Mouse (Mus musculus): Measurements from ENCODE around the gene Specc1.

Gene Specc1

DNA sequence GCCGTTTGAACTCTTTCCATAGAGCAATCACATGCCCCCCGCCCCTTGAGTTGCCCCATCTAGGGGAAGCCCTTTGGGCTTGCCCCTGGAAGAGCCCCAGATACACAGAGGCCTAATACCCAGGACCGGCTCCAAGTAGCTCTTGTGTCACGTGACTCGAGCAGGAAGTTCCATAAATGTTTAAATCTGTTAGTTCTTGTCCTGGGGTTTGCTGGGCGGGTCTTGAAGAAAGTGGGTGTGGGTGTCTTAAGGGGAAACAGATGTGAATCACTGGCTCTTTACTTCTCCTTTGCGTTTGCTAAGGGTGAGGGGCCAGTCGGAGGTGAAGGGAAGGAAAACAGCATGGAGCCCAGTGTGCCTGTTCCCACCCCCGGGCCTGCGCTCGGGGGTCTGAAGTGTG lies 294.5 kb downstream of the Specc1 start:
- DNase-seq = no peak

DNA sequence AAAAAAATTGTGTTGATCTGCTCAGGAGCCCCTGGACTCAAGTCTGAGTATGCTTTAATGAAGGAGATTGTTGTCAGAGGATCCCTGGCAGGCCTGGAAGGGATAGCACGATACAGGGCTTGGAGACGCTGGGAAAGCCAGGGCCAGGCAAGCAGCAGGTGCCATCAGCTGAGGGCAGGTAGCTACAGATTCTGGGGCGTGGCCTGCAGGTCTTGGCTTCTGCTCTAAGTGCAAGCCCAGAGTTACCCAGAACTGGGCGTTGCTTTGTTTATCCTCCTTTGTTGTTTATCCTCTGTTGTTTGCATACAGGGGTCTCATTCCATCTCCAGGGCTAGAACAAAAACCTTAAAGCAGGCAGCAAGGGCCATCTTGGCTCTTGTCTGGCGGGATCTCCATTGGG lies 296.8 kb downstream of the Specc1 start:
- no peak for DNase-seq

DNA sequence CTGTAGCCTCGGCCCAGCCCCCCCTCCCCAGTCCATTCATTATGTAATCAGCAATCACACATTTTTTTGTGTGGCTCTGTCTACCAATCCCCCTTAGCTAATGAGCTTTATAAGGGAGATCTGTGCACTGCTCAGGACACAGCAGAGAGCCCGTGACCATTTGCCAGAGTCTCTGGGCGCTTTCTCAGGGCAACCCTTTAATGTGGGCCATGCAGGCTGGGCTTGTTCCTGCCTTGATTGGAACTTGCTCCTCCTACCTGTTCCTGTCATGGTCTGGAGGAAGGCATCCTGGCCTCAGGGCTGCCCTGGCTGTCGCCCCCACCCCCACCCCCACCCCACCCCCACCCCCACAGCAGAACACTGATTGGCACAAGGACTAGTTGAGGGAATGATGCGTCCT lies 302.7 kb downstream of the Specc1 start:
- DNase-seq = no peak

DNA sequence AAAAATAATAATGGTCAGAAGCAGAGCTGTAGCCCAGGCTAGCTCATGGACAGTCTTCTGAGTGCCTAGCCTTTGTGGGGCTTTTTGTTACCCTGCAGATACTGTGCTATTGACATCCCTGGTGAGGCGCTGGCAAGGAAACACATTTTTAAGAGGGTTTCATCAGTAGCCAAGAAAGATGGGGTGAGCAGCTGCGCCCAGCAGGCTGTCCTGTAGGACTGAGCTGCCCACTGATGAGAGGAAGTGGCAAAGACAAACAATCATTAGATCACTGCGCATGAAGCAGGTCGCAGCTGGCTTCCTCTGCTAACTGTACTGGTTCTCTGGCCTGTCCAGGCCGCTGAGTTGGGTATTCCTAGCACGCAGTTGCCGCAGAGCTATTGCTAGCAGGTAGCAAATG lies 307.0 kb downstream of the Specc1 start:
- no peak for DNase-seq

DNA sequence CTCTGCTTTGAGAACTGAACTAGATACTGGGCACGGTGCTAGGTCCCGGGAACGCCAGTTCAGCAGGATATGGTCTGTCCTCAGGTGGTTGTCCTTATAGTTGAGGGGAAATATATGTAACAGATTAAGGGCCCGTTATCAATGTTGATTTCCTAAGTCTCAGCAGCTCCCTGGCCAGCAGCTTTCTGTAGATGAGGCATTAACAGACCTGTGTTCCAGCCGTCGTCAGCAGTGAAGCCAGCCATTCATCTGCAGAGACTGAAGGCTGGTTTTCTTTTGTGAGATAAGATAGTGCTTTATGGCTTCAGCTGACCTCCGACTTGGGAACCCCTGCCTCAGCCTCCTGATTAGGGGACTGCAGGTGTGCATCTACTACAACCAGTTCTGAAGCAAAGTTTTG lies 307.5 kb downstream of the Specc1 start:
- no peak for DNase-seq

DNA sequence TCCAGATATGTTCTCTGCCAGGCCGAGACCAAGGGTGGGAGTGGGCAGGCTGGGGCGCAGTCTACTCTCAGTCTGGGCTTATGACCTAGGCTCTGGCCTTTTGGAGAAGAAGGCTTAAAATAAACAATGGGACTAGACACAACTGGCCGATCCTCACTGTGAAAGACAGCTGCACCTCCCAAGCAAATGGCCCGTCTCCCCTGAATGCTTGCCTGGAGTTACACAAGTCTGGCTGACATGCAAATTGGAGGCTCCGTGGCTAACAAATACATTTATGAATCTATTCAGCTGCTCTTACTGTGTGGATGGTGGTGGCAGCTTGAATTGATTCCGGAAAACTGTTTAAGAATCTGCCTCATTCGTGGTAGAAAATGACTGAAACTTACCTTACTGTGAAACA lies 309.1 kb downstream of the Specc1 start:
- DNase-seq = no peak

DNA sequence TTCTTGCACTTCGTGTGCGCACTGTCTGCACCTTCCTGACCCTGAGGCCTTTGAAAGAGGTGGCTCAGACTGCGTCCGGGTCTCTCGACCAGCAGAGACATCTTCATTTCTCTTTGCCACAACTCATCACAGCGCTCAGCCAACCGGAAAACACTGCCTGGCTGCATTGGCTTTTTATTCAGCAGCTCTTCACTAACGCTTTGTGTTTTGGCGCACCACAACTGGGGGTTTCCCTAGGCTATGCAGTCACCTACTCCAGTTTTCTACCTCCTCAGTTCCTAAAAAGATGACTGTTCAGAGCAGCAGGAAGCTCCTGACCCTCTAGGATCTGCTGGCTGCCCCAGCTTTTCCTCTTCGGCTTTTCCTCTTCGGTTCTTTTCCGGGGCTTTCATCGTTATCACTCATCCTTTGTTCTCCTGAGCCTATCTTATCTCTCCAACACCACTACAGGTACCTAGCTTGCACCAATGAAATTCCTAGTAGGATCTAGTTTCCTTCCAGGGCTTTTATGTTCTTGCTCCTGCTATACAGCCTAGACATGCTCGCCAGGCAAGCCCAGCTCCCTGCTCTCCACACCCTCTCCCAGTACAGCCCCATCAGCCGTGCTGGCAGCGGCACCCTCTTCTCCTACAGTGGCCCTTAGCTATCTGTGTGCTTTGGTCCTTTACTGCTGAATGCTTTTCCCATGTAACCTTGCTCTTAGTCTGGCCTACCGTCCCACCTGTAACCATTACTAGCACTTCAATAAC lies 310.1 kb downstream of the Specc1 start:
- no peak for DNase-seq

DNA sequence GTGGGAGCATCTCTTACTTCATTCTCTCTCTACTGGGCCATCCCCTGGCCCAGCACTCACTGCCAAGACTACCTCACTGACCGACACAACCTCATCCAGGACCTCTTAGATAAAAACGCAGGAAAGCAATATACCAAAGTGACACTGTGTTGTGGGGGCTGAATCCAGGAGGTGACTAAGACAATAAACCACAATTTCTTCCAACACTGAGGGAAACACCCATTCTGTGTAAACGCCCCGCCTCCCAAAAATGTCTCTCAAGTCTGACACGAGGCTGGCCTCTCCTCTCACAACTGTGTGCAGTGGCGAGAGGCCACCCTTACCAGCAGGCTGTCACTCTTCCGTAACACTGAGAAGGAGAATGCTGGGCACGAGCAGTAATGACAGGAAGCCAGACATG lies 311.8 kb downstream of the Specc1 start:
- no peak for DNase-seq

DNA sequence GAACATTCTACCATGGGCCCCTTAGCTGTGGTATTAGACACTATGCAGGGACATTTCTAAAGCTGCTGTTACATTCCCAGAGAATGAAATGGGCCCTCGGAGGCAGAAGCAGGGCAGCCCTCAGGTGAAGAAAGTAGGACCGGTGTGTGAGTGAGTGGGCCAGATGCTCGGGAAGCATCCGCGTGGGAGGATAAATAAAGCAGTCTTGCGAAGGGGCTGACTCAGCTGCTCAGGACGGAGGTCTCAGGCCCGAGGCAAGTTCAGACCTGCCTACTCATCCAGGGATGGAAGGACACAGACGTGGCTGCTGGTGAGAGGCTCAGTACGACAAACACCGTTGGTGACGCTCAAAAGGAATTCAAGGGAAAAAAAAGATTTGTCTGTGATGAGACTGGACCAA lies 312.5 kb downstream of the Specc1 start:
- DNase-seq = no peak

DNA sequence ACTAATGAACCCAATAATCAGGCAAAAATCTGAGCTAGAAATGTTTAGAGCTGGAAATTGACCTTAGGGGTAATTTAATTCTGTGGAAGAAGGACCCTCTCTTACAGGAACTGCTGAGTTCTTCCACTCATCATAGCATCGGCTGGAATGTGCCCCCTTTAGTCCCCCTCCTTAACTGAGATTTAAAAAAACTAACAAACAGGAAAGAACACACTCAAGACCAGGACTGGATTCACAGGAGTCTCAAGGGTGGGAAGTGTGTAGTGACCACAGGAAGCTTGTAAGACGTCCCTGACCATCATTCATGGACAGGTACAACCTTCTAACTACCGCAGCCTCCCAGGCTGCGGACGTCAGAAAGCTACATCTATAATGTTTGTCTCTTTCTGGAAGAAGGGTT lies 314.3 kb downstream of the Specc1 start:
- no peak for DNase-seq

Data from right cerebral cortex, postnatal 25 days (tissue).